Mouse (Mus musculus) E14TG2a.4 (cell line): ENCODE results near the gene Atf6b.

Source experiments
- CTCF ChIP-seq: conservative IDR thresholded peaks from 2 replicates; pipeline ENCODE4 v1.5.1; 2014; ENCODE audit warnings: low read length
- NANOG ChIP-seq: IDR thresholded peaks from 2 replicates; pipeline ENCODE4 v1.6.1; 2014; ENCODE audit warnings: borderline replicate concordance, low read length, mixed read lengths

- TF ChIP-seq CTCF (no peak), NANOG (no peak)
Measured at GRCm38 (mm10) chr17:34649106-34649864, 2.3 kb downstream of the Atf6b start.
